Mouse (Mus musculus) heart, adult 2 months (tissue): ENCODE measurements at regions not wholly inside any gene's neighbourhood (a gene's known extent, or its start where the extent isn't known, plus 50 kb on each side); places are given as distances from the start of the nearest gene placed in this dataset.

Experiments
- DNase-seq, 2 experiments: peaks; one replicate each; pipeline ENCODE4 v3.0.0; 2021
- H3K27ac ChIP-seq: fragments of 200-600 bp; 2 replicates; pipeline ENCODE4 v1.8.1; 2022
- H3K27me3 ChIP-seq: fragments of 200-500 bp; 2 replicates; pipeline ENCODE4 v1.6.1; 2012; ENCODE audit warnings: mild to moderate bottlenecking, low read length, inconsistent platforms, mixed read lengths; ENCODE audit not compliant: control insufficient read depth, insufficient read depth
- H3K36me3 ChIP-seq: fragments of 200-500 bp; 2 replicates; pipeline ENCODE4 v1.6.1; 2012; ENCODE audit warnings: low read length, inconsistent platforms; ENCODE audit not compliant: control insufficient read depth, insufficient read depth
- H3K4me1 ChIP-seq: fragments of 200-500 bp; 2 replicates; pipeline ENCODE4 v1.6.1; 2011; ENCODE audit warnings: low read length; ENCODE audit not compliant: control insufficient read depth, insufficient read depth
- H3K4me3 ChIP-seq: fragments of 200-600 bp; 2 replicates; pipeline ENCODE4 v1.8.1; 2022
- H3K79me2 ChIP-seq: fragments of 200-500 bp; replicated peaks from 2 replicates; pipeline ENCODE4 v1.6.1; 2012; ENCODE audit warnings: mild to moderate bottlenecking, inconsistent platforms, low read length, moderate library complexity, mixed read lengths; ENCODE audit not compliant: control insufficient read depth, insufficient read depth
- H3K9ac ChIP-seq: fragments of 200-500 bp; 2 replicates; pipeline ENCODE4 v1.6.1; 2012; ENCODE audit warnings: low read depth, mild to moderate bottlenecking, control low read depth, inconsistent platforms, low read length, mixed read lengths
- CTCF ChIP-seq: fragments of 200-600 bp; IDR thresholded peaks from 2 replicates; pipeline ENCODE4 v1.8.1; 2022; ENCODE audit warnings: antibody characterized with exemption, mild to moderate bottlenecking, moderate library complexity
- EP300 ChIP-seq: fragments of 200-500 bp; IDR thresholded peaks from 2 replicates; pipeline ENCODE4 v1.6.1; 2011; ENCODE audit warnings: low read depth, low read length, control low read depth; ENCODE audit not compliant: insufficient read depth
- POLR2A ChIP-seq: fragments of 200-500 bp; IDR thresholded peaks from 2 replicates; pipeline ENCODE4 v1.6.1; 2011; ENCODE audit warnings: mild to moderate bottlenecking, low read depth, low read length, control low read depth; ENCODE audit not compliant: insufficient read depth
- WGBS: fragments of 180-500 bp; shearing (Covaris S2); methylation state at CpG from one replicate; pipeline ENCODE4 v1.1.7; 2018; 5-methylcytosine and 5-hydroxymethylcytosine counted together
- intact Hi-C: fragments of 180-260 bp; cut with DNase I; formaldehyde crosslinking; loops from one replicate; pipeline ENCODE4 v1.15.1; 2025

DNA sequence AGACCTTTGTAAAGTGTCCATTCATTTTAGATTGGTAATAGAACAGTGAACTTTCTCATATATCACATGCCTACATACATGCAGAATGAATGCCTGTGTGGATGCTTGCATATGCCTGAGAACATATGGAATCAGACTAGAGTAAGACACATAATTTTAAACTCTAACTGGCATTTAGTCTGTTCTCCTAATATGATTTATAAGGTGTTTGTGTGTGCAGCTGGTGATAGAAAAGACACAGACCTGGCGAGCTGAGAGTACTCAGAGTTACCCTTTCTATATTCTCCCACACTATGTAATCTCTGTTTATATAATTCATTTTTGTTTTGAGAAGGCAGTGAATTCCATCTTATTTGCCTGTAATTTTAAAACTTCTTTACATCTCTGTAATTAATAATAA, 517.4 kb upstream of the Fam241a start:
- Histone ChIP-seq H3K4me1 (no peaks in the 10 kb centered on the region), H3K27ac (no peak overlapping the region), H3K27me3 (no peaks in the 10 kb centered on the region), H3K4me3 (no peak overlapping the region), H3K9ac (no peak overlapping the region), H3K36me3 (no peaks in the 10 kb centered on the region), H3K79me2 (no peaks in the 10 kb centered on the region)
- TF ChIP-seq EP300 (no peak), POLR2A (no peak), CTCF (no peak)
- intact Hi-C loops = no loop called here
- no peak for DNase-seq
- WGBS = 86% methylated on average over 1 of the region's 1 CpGs

GRCm38 (mm10) chr3:128412157-128412556, 516.0 kb upstream of the Fam241a start:
- no peak overlapping the region for H3K27ac ChIP-seq
- H3K4me3 ChIP-seq = no peak overlapping the region
- no peaks in the 10 kb centered on the region for H3K36me3 ChIP-seq
- H3K27me3 ChIP-seq = no peaks in the 10 kb centered on the region
- TF ChIP-seq CTCF (no peak), EP300 (no peak), POLR2A (no peak)
- H3K9ac ChIP-seq = no peak overlapping the region
- intact Hi-C loops = no loop called here
- H3K79me2 ChIP-seq = no peaks in the 10 kb centered on the region
- H3K4me1 ChIP-seq = no peaks in the 10 kb centered on the region
- no peak for DNase-seq

DNA sequence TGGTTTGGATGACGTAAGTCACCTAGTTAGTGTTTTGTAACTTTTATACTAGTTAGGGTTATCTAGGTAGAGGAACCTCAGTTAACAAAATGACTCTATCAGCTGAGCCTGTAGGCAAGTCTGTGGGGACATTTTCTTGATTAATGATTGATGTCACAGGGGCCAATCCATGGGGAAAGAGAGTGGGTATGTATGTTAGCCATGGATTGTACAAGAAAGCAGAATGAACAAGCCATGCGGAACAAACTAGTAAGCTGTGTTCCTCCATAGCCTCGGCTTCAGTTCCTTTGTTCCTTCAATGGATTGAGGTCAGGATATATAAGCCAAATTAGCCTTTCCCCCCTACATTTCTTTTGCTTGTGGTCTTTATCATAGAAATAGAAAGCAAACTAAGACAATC, 498.7 kb upstream of the Fam241a start:
- Histone ChIP-seq H3K79me2 (no peaks in the 10 kb centered on the region), H3K4me1 (no peaks in the 10 kb centered on the region), H3K9ac (no peak overlapping the region), H3K36me3 (no peaks in the 10 kb centered on the region), H3K27ac (no peak overlapping the region), H3K27me3 (no peaks in the 10 kb centered on the region; the same call in 1 of the 2 replicates), H3K4me3 (no peak overlapping the region)
- no peak for TF ChIP-seq CTCF
- no peak for TF ChIP-seq EP300
- TF ChIP-seq POLR2A = no peak
- no peak for DNase-seq
- WGBS = 84% methylated on average over 3 of the region's 3 CpGs
- intact Hi-C loops = no loop called here

DNA sequence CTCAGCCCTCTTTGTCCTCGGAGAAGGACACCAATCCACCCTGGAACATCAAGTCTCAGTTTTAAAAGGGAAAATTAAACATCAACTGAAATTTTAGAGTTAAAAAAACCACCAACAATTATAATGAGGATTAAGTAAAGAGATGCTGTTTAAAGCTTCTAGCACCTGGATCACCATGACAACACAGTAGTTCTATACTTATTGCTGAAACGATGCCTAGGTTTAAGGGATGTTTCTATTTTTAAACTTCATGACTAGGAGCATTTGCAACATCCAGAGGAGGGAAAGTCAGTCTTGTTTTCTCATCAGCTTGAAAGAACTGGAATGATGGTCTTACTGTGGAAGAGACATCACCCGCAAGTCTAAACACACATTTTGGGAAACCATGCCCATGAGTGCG, 484.5 kb upstream of the Fam241a start:
- Histone ChIP-seq H3K36me3 (no peaks in the 10 kb centered on the region), H3K9ac (no peak overlapping the region), H3K27me3 (no peaks in the 10 kb centered on the region), H3K4me3 (no peak overlapping the region), H3K79me2 (no peaks in the 10 kb centered on the region), H3K27ac (no peak overlapping the region), H3K4me1 (no peaks in the 10 kb centered on the region)
- TF ChIP-seq POLR2A = no peak
- TF ChIP-seq CTCF = no peak
- no peak for TF ChIP-seq EP300
- DNase-seq = no peak
- WGBS = 84% methylated on average over 4 of the region's 4 CpGs
- intact Hi-C loops = no loop called here

- 59% methylated on average over 5 of the region's 5 CpGs for WGBS
These were observed 473.5 kb upstream of the Fam241a start for GRCm38 (mm10) chr3:128369521-128370127.

GRCm38 (mm10) chr3:128362310-128362709, 466.2 kb upstream of the Fam241a start:
- Histone ChIP-seq H3K9ac (no peak overlapping the region), H3K79me2 (no peaks in the 10 kb centered on the region), H3K4me1 (no peaks in the 10 kb centered on the region), H3K27me3 (no peaks in the 10 kb centered on the region), H3K36me3 (no peaks in the 10 kb centered on the region), H3K4me3 (no peak overlapping the region), H3K27ac (no peak overlapping the region)
- 73% methylated on average over 2 of the region's 2 CpGs for WGBS
- intact Hi-C loops = no loop called here
- TF ChIP-seq POLR2A = no peak
- TF ChIP-seq EP300 = no peak
- no peak for TF ChIP-seq CTCF
- DNase-seq = no peak

More at GRCm38 (mm10) chr3:128369521-128370127, 473.5 kb upstream of the Fam241a start:
- Histone ChIP-seq H3K4me3 (no peak overlapping the region), H3K4me1 (no peaks in the 10 kb centered on the region), H3K27ac (no peak overlapping the region), H3K9ac (no peak overlapping the region), H3K36me3 (no peaks in the 10 kb centered on the region), H3K79me2 (no peaks in the 10 kb centered on the region), H3K27me3 (no peaks in the 10 kb centered on the region)
- TF ChIP-seq POLR2A (no peak), EP300 (no peak), CTCF (no peak)
- DNase-seq = no peak
- intact Hi-C loops = no loop called here
